Mouse (Mus musculus): ENCODE data around the gene March4. TPM values are rescaled to one million over a fixed set of nuclear protein-coding genes. Genes with fewer than 3 reads are reported as not detected.

Gene March4
- total RNA-seq, 2 experiments from 2014 or later, result 15.7 to 17.2 TPM

DNA sequence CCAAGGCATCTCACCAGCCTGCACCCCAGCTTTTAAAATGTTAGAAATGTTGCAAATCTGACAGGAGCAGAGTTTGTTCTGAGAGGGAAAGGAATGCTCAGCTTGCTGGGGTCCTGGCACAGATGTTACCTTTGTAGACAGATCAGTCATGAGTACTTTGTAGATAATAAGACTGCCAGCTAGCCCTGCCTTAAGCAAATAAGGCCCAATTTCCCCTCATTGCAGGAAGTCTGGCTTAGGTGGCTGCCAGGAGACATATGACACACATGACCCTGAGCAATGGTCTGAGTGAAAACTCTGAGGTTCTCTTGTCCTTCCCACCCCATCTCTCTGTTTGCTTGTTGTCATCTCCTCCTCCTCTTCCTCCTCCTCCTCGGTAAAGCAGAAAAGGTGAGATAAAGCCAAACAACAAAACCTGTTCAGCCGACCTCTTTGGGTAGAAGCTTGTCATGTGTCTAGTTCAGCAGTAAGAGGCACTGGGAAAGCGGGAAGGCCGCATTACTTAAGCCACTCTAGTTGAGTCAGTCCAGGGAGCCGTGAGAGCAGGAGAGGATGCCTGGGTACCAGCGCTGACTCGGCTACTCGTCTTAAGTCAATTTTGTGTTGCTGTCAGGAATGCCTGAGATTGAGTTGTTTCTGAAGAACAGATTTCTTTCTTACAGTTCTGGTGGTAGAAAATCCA lies 136.9 kb downstream of the March4 start:
- no peak for DNase-seq (ENCODE audit: low spot score in 2 of 2)

GRCm38 (mm10) chr1:72390420-72390819 lies 146.3 kb downstream of the March4 start:
- no peak for DNase-seq (ENCODE audit: low spot score in 2 of 2)

DNA sequence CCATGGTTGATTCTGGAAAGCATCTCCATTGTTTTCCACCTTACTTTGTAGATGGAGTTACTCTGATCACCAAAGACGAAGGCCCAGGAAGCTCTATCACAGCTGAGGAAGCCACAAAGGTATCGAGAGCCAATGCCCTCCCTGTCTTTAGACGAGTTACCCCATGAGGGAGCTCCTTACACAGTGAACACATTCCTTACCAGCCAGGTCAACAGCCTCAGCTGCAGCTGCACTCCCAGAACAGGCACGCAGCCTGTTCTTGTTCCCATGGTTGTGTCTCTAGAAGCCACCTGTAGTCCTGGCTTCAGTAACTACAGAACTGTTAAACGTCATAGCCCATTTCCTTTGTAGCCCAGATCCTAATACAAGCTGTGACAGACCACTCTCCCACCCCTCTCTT lies 153.1 kb downstream of the March4 start:
- DNase-seq (ENCODE audit: low spot score in 2 of 2), result no peak

DNA sequence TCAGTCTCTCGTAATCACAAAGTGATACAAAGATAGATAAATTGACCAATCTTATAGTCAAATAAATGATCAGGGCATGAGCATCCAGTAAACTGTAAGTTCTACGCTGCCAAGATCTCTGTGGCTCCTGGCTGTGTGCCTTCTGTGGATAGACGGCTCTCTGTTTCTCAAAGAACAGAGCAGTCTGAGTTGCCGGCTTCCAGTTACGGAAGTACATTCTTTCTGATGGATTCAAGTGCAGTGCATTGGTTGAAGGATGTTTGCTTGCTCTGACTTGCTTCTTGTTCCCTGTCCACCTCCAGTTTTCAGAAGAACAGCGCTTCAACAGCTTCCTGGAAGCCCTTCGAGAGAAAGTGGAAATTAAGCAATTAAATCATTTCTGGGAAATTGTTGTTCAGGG lies 153.7 kb downstream of the March4 start:
- no peak for DNase-seq (ENCODE audit: low spot score in 2 of 2)

DNA sequence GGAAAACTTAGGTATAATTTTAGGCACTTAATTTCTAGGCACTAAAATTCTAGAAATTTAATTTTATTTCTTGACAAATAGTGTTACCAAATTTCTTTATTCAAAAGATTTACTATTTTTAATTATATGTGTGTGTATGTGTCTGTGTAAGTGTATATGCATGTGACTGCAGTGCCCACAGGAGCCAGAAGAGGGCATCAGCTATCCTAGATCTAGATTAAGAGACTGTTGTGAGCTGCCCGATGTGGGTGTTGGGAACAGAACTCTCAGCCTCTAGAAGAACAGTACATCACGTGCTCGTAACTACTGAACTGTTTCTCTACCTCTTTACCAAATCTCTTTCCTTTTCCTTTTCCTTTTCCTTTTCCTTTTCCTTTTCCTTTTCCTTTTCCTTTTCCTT lies 156.2 kb downstream of the March4 start:
- no peak for DNase-seq (ENCODE audit: low spot score in 2 of 2)

- DNase-seq (ENCODE audit: low spot score in 2 of 2), result no peak
These were observed 156.9 kb downstream of the March4 start for GRCm38 (mm10) chr1:72379752-72380353.

DNA sequence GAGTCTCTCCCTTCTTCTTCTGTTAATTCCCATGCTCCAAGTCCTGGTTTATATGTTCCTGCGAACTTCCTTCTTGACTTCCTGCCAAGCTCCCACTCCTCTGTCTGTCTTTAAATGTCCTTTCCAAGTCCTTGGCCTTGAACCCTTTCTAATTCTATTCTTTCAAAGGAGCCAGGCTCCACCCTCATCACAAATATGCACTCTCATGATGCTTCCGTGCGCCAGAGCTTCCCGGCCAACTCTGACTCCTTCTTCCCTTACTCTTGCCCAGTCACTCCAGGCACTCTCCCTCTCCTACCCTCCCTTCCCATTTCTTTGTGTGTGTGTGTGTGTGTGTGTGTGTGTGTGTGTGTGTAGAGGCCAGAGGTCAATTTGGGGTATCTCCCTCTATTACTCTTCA lies 158.6 kb downstream of the March4 start:
- no peak for DNase-seq (ENCODE audit: low spot score in 2 of 2)

Other genes starting within 250 kb of the March4 start
- gene Xrcc5, start 229.5 kb downstream of the March4 start, total RNA-seq (2021), result 10 to 100 TPM; 15.3 to 17.5 TPM
- gene Smarcal1, start 46.3 kb upstream of the March4 start, total RNA-seq (2021), result 10 to 100 TPM; 60.7 to 63.0 TPM
- gene Ankar, start 163.6 kb upstream of the March4 start, total RNA-seq (2021), result not detected
- 100 to 1,000 TPM; 616 to 669 TPM for gene Rpl37a, start 174.4 kb upstream of the March4 start, total RNA-seq (2021)

All from layer of hippocampus, adult 18-20 months (tissue).